In genomic region chr19:5487768-5488550, GRCm38 (mm10) we compare ENCODE assay signal across 8 mouse cellular contexts. TPM values are rescaled to one million over a fixed set of nuclear protein-coding genes. Genes with fewer than 3 reads are reported as not detected.
DNase-seq lines count a peak whose midpoint lies in the region; ATAC-seq lines count a peak whose summit lies in the region.

Mus81 (minus strand) TSS chr19:5488402.

- no peaks in the 10 kb centered on the region for H3K9me3 ChIP-seq in hindbrain, embryonic 12.5 days (replicated peaks)

- H3K9ac ChIP-seq in hindbrain, embryonic 12.5 days: peak within 1 kb of the TSS; percentile 67

- no peaks in the 10 kb centered on the region for H3K27me3 ChIP-seq in hindbrain, embryonic 12.5 days

- DNase-seq in Muller cell, postnatal 12 days (ENCODE audit: inconsistent ontology term): peak; percentile 99
- DNase-seq in cerebellum, postnatal 10 days: peak; percentile 99
- DNase-seq in frontal cortex, postnatal 10 days (ENCODE audit: low spot score in 2 of 2): peak; percentile 90 to 93
- peak; percentile 92 to 97 for DNase-seq in layer of hippocampus, postnatal 14 days (ENCODE audit: low spot score in 2 of 2)
- peak; percentile 99 for DNase-seq in lung, postnatal 14 days
- peak; percentile 75 for DNase-seq in retina, adult 2 months (ENCODE audit: low read depth, low spot score)
- DNase-seq in thymus, postnatal 36 days: peak; percentile 94 to 96

- H3K27ac ChIP-seq in hindbrain, embryonic 12.5 days: peak within 1 kb of the TSS; percentile 100

- peak within 1 kb of the TSS; percentile 70 for H3K4me2 ChIP-seq in hindbrain, embryonic 12.5 days (replicated peaks)

- ATAC-seq in hindbrain, embryonic 12.5 days (ENCODE audit: low FRiP score): peak; percentile 51

- under 1% methylated on average over 39 of the region's 39 CpGs for WGBS in hindbrain, embryonic 12.5 days

- H3K36me3 ChIP-seq in hindbrain, embryonic 12.5 days: peaks cover 45% of the 10 kb centered on the region

- peaks cover 28% of the 10 kb centered on the region for H3K4me1 ChIP-seq in hindbrain, embryonic 12.5 days

- H3K4me3 ChIP-seq in hindbrain, embryonic 12.5 days: peak within 1 kb of the TSS; percentile 49

RNA-seq across cellular contexts. Expression of gene Mus81, which starts in this region (rescaled TPM):
- 43.3 and 45.4 TPM in 2 replicates for polyA plus RNA-seq in hindbrain, embryonic 12.5 days (2016; fragmentation: Nextera tagmentation; extraction: Ambion mirVana)
- total RNA-seq in layer of hippocampus, postnatal 14 days (2021): 10 to 100 TPM; 34.3 to 35.6 TPM

Comparison
In these comparisons a context has a peak if more than half of its experiments do, and no peak if none do; other contexts are left out.
1. Peak in every context shown above with its lines: DNase-seq, ATAC-seq, H3K4me3 ChIP-seq and H3K27ac ChIP-seq.